Mouse (Mus musculus): ENCODE measurements around the gene Olfr1016. TPM values are rescaled to one million over a fixed set of nuclear protein-coding genes. Genes with fewer than 3 reads are reported as not detected.

The Olfr1016 gene
- not detected in 2 replicates for polyA plus RNA-seq (2015; fragmentation: Nextera tagmentation; extraction: Ambion mirVana)

GRCm38 (mm10) chr2:85802444-85802843 lies at the start of gene Olfr1016:
Olfr1016 (minus strand) TSS chr2:85802544.

GRCm38 (mm10) chr2:85846730-85847129 lies 44.4 kb upstream of the Olfr1016 start, which contains the start of gene Olfr1020:
Olfr1020 (plus strand) TSS chr2:85847030.

GRCm38 (mm10) chr2:85845383-85845782 lies 43.0 kb upstream of the Olfr1016 start, which contains the start of gene Olfr1019:
Olfr1019 (minus strand) TSS chr2:85845483.

GRCm38 (mm10) chr2:85818179-85818578 lies 15.8 kb upstream of the Olfr1016 start, which contains the start of gene Olfr1018:
Olfr1018 (plus strand) TSS chr2:85818479.

GRCm38 (mm10) chr2:85781717-85782116 lies 20.6 kb downstream of the Olfr1016 start, which contains the start of gene Olfr1015:
Olfr1015 (plus strand) TSS chr2:85782017.

GRCm38 (mm10) chr2:85772413-85772812 lies 29.9 kb downstream of the Olfr1016 start, which contains the start of gene Olfr1014:
Olfr1014 (plus strand) TSS chr2:85772713.

GRCm38 (mm10) chr2:85766798-85767197 lies 35.5 kb downstream of the Olfr1016 start, which contains the start of gene Olfr1013:
Olfr1013 (plus strand) TSS chr2:85767098.

GRCm38 (mm10) chr2:85762666-85763065 lies 39.7 kb downstream of the Olfr1016 start, which contains the start of gene Olfr1012:
Olfr1012 (minus strand) TSS chr2:85762766.

Other genes with a start within 250 kb of the Olfr1016 start
- not detected in 2 replicates for gene Olfr996, start 223.3 kb downstream of the Olfr1016 start, polyA plus RNA-seq (2015; fragmentation: Nextera tagmentation; extraction: Ambion mirVana)
- gene Olfr998, start 213.6 kb downstream of the Olfr1016 start, polyA plus RNA-seq (2015; fragmentation: Nextera tagmentation; extraction: Ambion mirVana): not detected in 2 replicates
- gene Olfr1000, start 190.6 kb downstream of the Olfr1016 start, polyA plus RNA-seq (2015; fragmentation: Nextera tagmentation; extraction: Ambion mirVana): not detected in 2 replicates
- gene Olfr1002, start 151.8 kb downstream of the Olfr1016 start, polyA plus RNA-seq (2015; fragmentation: Nextera tagmentation; extraction: Ambion mirVana): not detected in 2 replicates
- not detected in 2 replicates for gene Olfr154, start 138.1 kb downstream of the Olfr1016 start, polyA plus RNA-seq (2015; fragmentation: Nextera tagmentation; extraction: Ambion mirVana)
- not detected in 2 replicates for gene Olfr1006, start 123.8 kb downstream of the Olfr1016 start, polyA plus RNA-seq (2015; fragmentation: Nextera tagmentation; extraction: Ambion mirVana)
- not detected in 2 replicates for gene Olfr1008, start 113.1 kb downstream of the Olfr1016 start, polyA plus RNA-seq (2015; fragmentation: Nextera tagmentation; extraction: Ambion mirVana)
- not detected in 2 replicates for gene Olfr1009, start 87.1 kb downstream of the Olfr1016 start, polyA plus RNA-seq (2015; fragmentation: Nextera tagmentation; extraction: Ambion mirVana)
- not detected in 2 replicates for gene Olfr1012, start 39.8 kb downstream of the Olfr1016 start, polyA plus RNA-seq (2015; fragmentation: Nextera tagmentation; extraction: Ambion mirVana)
- gene Olfr1013, start 35.4 kb downstream of the Olfr1016 start, polyA plus RNA-seq (2015; fragmentation: Nextera tagmentation; extraction: Ambion mirVana): not detected in 2 replicates
- not detected in 2 replicates for gene Olfr1014, start 29.8 kb downstream of the Olfr1016 start, polyA plus RNA-seq (2015; fragmentation: Nextera tagmentation; extraction: Ambion mirVana)
- gene Olfr1015, start 20.5 kb downstream of the Olfr1016 start, polyA plus RNA-seq (2015; fragmentation: Nextera tagmentation; extraction: Ambion mirVana): not detected in 2 replicates
- not detected in 2 replicates for gene Olfr1018, start 15.9 kb upstream of the Olfr1016 start, polyA plus RNA-seq (2015; fragmentation: Nextera tagmentation; extraction: Ambion mirVana)
- not detected in 2 replicates for gene Olfr1019, start 42.9 kb upstream of the Olfr1016 start, polyA plus RNA-seq (2015; fragmentation: Nextera tagmentation; extraction: Ambion mirVana)
- not detected in 2 replicates for gene Olfr1020, start 44.5 kb upstream of the Olfr1016 start, polyA plus RNA-seq (2015; fragmentation: Nextera tagmentation; extraction: Ambion mirVana)
- not detected in 2 replicates for gene Olfr1022, start 66.0 kb upstream of the Olfr1016 start, polyA plus RNA-seq (2015; fragmentation: Nextera tagmentation; extraction: Ambion mirVana)
- gene Olfr1023, start 83.1 kb upstream of the Olfr1016 start, polyA plus RNA-seq (2015; fragmentation: Nextera tagmentation; extraction: Ambion mirVana): not detected in 2 replicates
- not detected in 2 replicates for gene Olfr1024, start 102.5 kb upstream of the Olfr1016 start, polyA plus RNA-seq (2015; fragmentation: Nextera tagmentation; extraction: Ambion mirVana)
- not detected in 2 replicates for gene Olfr1025-ps1, start 112.6 kb upstream of the Olfr1016 start, polyA plus RNA-seq (2015; fragmentation: Nextera tagmentation; extraction: Ambion mirVana)
- gene Olfr1026, start 119.0 kb upstream of the Olfr1016 start, polyA plus RNA-seq (2015; fragmentation: Nextera tagmentation; extraction: Ambion mirVana): not detected in 2 replicates
- not detected in 2 replicates for gene Olfr1028, start 147.9 kb upstream of the Olfr1016 start, polyA plus RNA-seq (2015; fragmentation: Nextera tagmentation; extraction: Ambion mirVana)
- not detected in 2 replicates for gene Olfr1029, start 171.4 kb upstream of the Olfr1016 start, polyA plus RNA-seq (2015; fragmentation: Nextera tagmentation; extraction: Ambion mirVana)
- not detected in 2 replicates for gene Olfr1030, start 176.7 kb upstream of the Olfr1016 start, polyA plus RNA-seq (2015; fragmentation: Nextera tagmentation; extraction: Ambion mirVana)
- gene Olfr1031, start 187.8 kb upstream of the Olfr1016 start, polyA plus RNA-seq (2015; fragmentation: Nextera tagmentation; extraction: Ambion mirVana): not detected in 2 replicates
- gene Olfr1032, start 203.0 kb upstream of the Olfr1016 start, polyA plus RNA-seq (2015; fragmentation: Nextera tagmentation; extraction: Ambion mirVana): not detected in 2 replicates
- gene Olfr1033, start 218.1 kb upstream of the Olfr1016 start, polyA plus RNA-seq (2015; fragmentation: Nextera tagmentation; extraction: Ambion mirVana): 41.0 TPM in 2 replicates
- 0.07 TPM in 2 replicates for gene Olfr1034, start 243.3 kb upstream of the Olfr1016 start, polyA plus RNA-seq (2015; fragmentation: Nextera tagmentation; extraction: Ambion mirVana)

Data from urinary bladder, postnatal 0 days (tissue).